Mouse (Mus musculus) WW6 (cell line): ENCODE results near the gene Pygm.

Experiments used
- DNase-seq: peaks from one replicate; pipeline ENCODE4 v3.0.0-alpha.2; 2013; ENCODE audit warnings: low read depth, low spot score

The Pygm gene

GRCm38 (mm10) chr19:6408749-6409148, 24.6 kb downstream of the Pygm start:
- DNase-seq = no peak

GRCm38 (mm10) chr19:6409176-6409575, 25.0 kb downstream of the Pygm start:
- no peak for DNase-seq

GRCm38 (mm10) chr19:6409936-6410335, 25.7 kb downstream of the Pygm start:
- DNase-seq = no peak

DNA sequence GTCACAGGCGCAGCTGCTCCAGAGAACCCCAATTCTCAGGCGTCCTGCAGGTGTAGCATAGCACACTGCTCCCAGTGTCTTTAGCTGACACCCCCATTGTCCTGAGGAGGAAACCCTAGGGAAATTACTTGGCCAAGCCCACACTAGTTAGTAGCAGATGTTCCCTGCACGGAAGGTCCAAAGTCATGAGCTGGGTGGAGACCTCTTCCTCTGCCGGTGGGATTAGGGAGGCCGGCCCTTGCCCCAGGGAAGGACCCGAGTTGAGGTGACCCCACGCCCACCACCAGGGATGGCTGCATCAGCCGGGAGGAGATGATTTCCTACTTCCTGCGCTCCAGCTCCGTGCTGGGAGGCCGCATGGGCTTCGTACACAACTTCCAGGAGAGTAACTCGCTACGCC, 28.6 kb downstream of the Pygm start:
- no peak for DNase-seq

GRCm38 (mm10) chr19:6415454-6415853, 31.3 kb downstream of the Pygm start:
- DNase-seq = no peak

GRCm38 (mm10) chr19:6416124-6416770, 32.0 kb downstream of the Pygm start:
- no peak for DNase-seq

DNA sequence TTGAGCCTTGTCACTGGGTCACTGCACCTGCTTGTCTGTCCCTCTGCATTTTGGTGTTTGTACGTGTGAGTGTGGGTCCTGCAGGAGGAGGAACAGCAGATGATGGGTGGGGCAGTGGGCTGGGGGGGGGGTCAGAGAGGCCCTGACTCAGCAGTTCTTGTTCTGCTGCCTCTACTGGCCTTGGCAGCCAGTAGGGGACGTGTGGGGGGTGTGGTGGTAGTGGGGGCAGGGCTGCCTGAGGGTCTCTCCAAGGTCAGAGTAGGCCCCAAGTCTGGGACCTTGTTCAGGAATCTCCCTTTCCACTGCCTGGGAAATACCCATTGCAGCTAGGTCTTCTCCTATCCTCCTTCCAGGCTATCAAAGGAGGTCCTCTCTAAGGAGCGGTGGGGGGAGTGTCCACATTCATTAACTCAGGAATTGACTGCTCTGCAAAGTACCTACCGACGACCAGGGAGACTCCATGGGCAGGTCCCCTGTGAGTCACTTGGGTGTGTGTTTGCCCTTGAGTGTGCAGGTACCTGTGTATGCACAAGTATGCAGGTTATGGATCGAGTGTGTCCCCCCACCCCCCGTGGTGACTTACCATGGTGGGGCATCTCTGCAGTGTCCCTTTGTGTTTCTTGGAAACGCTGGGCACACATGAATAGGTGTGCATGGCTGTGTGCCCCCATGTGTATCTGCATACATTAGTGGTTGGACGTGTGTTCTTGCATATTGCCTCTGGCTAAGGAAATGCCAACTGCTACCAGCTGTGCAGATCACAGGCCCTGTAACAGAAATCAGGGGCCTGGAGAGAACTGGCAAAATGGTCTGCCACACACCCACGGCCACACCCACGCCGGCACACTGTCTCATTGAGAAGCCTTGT, 32.9 kb downstream of the Pygm start:
- DNase-seq = no peak

- peak; percentile 79 for DNase-seq
Measured at GRCm38 (mm10) chr19:6418233-6418879, 34.2 kb downstream of the Pygm start, which contains the start of gene Nrxn2. Nrxn2 (plus strand) TSS chr19:6418731.

GRCm38 (mm10) chr19:6418984-6419692, 34.9 kb downstream of the Pygm start:
- DNase-seq = no peak

- DNase-seq = no peak
Measured at GRCm38 (mm10) chr19:6419805-6420310, 35.7 kb downstream of the Pygm start.

DNA sequence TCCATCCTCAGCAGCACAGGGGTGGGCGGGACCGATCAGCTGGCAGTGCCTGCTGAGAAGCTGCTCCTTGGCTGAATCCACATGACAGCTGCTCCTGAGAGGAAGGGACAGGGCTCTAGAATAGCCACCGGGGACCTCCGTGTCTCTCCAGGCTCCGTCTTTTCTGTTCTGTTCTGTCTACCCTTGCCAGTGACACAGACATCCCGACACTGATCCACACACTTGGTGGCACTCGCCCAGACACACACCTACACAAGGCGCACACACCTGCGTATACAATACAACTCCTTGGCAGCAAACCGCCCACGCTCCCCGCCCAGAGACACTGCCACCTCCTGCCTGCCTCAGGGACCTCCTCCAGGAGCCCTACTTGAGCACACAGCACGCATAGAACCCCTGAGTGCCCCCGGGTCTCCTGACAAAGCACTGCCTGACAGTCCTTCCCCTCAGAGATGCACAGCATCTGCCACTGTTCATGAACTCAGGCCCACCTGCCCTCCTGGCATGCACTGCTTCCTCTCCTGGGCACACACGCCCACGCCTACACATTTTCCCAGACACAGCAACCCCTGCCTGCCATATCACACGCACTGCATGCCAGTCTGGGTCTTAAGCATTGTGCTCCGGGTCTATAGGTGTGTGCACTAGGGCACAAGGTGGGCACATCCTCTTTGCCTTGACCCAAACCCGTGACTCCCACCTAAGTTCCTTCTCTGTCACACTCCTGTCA, 36.4 kb downstream of the Pygm start:
- DNase-seq = no peak

DNA sequence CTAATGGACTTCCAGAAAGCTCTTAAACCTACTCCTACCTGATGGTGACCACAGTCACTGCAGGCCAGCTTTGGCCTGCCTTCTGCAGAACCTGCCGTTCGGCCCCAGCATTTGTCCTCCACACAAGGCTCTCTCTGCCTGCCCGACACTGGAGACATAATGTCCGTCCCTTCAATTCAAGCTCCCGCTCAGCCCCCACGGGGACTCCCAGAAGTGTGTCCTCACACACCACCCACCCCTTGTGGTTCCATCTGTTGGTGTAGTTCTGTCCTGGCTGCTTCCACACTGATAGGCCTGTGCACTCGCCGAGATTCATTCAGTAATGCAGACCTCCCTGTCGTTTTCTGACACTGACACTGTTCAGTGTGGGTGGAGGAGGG, 37.0 kb downstream of the Pygm start:
- DNase-seq = no peak

GRCm38 (mm10) chr19:6422014-6422413, 37.8 kb downstream of the Pygm start:
- no peak for DNase-seq

- no peak for DNase-seq
Measured at GRCm38 (mm10) chr19:6423241-6423640, 39.0 kb downstream of the Pygm start.

DNA sequence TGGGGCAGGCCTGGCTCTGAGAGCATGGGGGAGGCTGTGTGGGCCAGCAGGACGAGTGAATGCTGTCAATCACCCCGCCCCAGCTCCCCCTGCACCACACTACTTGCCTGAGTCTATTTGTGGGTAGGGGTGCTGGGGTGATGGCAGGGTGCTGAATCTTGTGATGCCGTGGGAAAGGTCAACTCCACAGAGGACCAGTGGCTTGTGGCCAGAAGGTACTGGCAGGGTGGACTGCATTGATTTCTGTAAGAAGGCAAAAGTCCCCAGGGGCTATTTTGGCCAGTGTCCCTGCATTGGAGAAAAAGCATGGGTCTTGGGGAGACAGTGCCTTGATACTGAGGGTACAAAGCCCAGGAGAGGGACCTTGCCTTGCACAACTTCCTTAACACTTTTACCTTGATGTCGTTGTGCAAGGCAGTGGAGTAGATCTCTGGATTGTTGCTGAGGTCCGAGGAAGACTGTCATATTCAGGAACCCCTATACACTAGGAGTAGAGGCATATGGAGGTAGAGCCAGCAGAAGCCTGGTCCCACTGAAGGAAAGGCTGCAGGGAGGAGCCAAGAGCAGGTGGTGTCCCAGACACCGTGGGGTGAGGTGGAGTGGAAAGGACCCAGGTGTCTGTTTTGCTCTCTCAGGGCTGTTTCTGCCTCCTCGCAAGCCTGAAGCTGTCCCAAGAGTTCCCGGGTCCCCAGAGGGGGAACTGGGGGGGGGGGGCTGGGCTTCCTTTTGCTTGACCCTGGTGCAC, 40.1 kb downstream of the Pygm start:
- no peak for DNase-seq

DNA sequence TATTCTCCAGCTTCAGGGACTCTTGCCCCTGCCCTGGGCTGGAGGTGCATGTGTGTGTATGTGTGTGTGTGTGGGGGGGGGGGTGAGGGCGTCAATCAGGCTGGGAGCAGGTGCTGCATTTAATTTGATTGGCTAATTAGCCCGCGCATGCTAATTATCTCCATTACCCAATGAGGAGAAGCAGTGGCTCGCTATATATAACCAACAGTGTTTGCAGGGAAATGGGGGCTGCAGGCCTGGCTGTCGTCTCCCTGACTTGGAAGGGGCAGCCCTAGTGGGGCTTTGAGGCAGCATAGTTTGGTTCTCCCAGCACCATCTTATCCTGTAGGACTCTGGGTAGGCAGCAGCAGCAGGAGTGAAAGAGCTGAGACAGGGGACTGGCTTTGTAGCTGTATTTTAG, 41.4 kb downstream of the Pygm start:
- no peak for DNase-seq

DNA sequence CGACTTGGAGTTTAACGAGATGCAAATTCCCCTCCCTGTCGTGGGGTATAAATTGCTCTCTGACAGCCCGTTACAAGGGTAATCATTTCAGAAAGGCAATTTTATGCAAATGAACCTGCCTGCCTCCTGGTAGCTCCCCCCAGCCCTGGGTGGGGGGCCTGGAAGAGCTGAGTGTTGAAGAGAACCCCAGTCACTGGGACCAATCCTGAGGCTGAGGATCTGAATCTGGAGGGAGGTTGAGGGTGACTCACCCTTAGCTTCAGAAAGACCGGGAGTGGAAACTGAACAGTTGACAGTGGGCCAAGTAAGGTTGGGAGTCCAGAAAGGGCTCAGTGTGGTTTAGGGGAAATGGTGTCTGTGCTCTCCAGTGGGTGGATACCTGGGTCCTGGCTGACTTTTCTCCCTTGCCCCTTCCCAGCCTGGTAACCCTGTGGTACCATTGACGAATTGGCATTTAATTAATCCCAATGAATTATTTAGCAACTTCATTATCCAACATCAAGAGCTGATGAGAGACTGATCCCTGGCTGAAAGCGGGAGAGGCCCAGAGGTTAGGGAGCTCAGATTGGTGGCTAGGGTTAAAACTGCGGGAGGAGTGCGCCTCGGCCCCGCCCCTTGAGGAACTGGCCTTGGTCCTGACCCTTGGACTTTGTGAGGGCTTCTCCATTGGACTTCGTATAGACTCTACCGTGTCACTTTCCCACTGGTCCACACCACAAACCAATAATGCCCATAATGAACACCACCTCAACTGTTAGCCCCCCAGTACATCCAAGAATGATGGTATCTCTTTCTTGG, 42.7 kb downstream of the Pygm start:
- DNase-seq = peak; percentile 52

DNA sequence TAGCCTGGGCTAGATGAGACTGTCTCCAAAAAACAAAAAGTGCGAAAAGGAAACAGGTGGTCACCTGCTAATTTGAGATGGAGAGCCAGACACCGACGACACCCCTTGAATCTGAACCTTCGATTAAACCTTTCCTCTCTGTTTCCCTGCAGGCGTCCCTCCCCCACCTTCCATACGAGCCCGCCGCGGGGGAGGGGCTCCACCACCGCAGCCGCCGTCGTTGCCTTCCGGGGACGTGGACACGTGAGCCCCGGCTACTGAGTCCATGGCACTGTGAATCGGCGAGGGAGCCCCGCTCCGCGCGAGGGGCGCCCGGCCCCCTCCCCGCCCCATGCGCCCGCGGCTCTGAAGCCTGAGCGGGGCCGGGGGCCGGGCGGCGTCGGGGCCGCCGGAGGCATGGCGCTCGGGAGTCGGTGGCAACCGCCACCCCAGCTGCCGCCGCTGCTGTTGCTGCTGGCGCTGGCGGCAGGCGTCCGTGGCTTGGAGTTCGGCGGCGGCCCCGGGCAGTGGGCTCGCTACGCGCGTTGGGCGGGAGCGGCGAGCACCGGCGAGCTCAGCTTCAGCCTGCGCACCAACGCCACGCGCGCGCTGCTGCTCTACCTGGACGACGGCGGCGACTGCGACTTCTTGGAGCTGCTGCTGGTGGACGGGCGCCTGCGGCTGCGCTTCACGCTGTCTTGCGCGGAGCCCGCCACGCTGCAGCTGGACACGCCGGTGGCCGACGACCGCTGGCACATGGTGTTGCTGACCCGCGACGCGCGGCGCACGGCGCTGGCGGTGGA, 43.6 kb downstream of the Pygm start:
- no peak for DNase-seq
